Mouse (Mus musculus) megakaryocyte, embryonic 14.5 days (primary cell): ENCODE results near the gene Btbd3.

Experiments
- FLI1 ChIP-seq: IDR thresholded peaks from 2 replicates; pipeline ENCODE4 v1.6.1; 2012; ENCODE audit warnings: low read length, inconsistent platforms, mixed read lengths
- GATA1 ChIP-seq: IDR thresholded peaks from 3 replicates; pipeline ENCODE4 v1.6.1; 2012; ENCODE audit warnings: mixed read lengths, low read length, inconsistent platforms, borderline replicate concordance

DNA sequence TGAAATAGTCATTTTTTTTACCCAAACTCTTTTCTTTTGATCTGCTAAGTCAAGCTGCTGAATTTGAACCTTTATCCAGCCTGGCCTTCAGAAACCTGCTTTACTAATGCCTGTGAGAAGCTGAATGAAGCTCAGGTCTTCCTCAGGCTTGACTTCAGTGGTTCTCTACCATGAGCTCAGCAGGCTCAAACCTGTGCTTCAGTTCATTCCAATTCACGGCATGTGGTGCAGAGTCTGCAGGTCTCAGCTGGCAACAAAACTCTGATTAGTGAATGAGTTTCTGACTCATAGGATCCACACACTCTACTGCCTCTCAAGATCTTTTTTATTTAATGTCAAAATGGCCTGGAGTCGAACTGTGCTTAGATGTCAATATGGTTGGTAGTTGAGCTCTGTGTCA, 292.6 kb downstream of the Btbd3 start:
- TF ChIP-seq GATA1: no peak
- TF ChIP-seq FLI1: no peak
